Mouse (Mus musculus) small intestine, adult 2 months (tissue): ENCODE results near the gene Magi1. TPM values are rescaled to one million over a fixed set of nuclear protein-coding genes. Genes with fewer than 3 reads are reported as not detected.

Experiments
- H3K27ac ChIP-seq: fragments of 200-500 bp; 2 replicates; pipeline ENCODE4 v1.5.1; 2012; ENCODE audit warnings: low read depth, low read length, control low read depth, inconsistent platforms; ENCODE audit not compliant: insufficient read depth
- H3K27me3 ChIP-seq: fragments of 200-500 bp; 2 replicates; pipeline ENCODE4 v1.6.1; 2012; ENCODE audit warnings: mild to moderate bottlenecking, moderate library complexity, low read length, inconsistent platforms; ENCODE audit not compliant: control insufficient read depth, insufficient read depth
- H3K36me3 ChIP-seq: fragments of 200-500 bp; 2 replicates; pipeline ENCODE4 v1.6.1; 2012; ENCODE audit warnings: mild to moderate bottlenecking, low read length, control low read depth, inconsistent platforms; ENCODE audit not compliant: control insufficient read depth, insufficient read depth
- H3K4me1 ChIP-seq: fragments of 200-500 bp; 2 replicates; pipeline ENCODE4 v1.6.1; 2012; ENCODE audit warnings: low read length, inconsistent platforms, mixed read lengths; ENCODE audit not compliant: control insufficient read depth, insufficient read depth, insufficient read length
- H3K4me3 ChIP-seq: fragments of 200-500 bp; 2 replicates; pipeline ENCODE4 v1.5.1; 2012; ENCODE audit warnings: low read depth, mild to moderate bottlenecking, control low read depth, inconsistent platforms, low read length, moderate library complexity
- CTCF ChIP-seq: fragments of 200-500 bp; IDR thresholded peaks from 2 replicates; pipeline ENCODE4 v1.5.1; 2012; ENCODE audit warnings: low read depth, mild to moderate bottlenecking, control low read depth, inconsistent platforms, low read length, moderate library complexity, mixed read lengths; ENCODE audit not compliant: insufficient replicate concordance, insufficient read length; ENCODE audit errors: extremely low read depth
- POLR2A ChIP-seq: fragments of 200-500 bp; IDR thresholded peaks from 2 replicates; pipeline ENCODE4 v1.6.1; 2012; ENCODE audit warnings: low read depth, mild to moderate bottlenecking, control low read depth, inconsistent platforms, low read length, moderate library complexity
- WGBS: fragments of 180-500 bp; shearing (Covaris S2); methylation state at CpG from one replicate; pipeline ENCODE4 v1.1.7; 2018; 5-methylcytosine and 5-hydroxymethylcytosine counted together
- polyA plus RNA-seq: library from polyadenylated mRNA; depleted of rRNA; stranded (reverse); fragments of >200 nt; gene quantifications from 2 replicates; pipeline ENCODE4 v1.2.3, GENCODE M21; 2012

Gene Magi1
- polyA plus RNA-seq, 1 experiment, result 7.0 TPM

- H3K4me3 ChIP-seq, result no peak overlapping the region
- no peak overlapping the region for H3K27ac ChIP-seq
- no peaks in the 10 kb centered on the region for H3K27me3 ChIP-seq
- no peaks in the 10 kb centered on the region for H3K36me3 ChIP-seq
- TF ChIP-seq POLR2A (no peak), CTCF (no peak)
- H3K4me1 ChIP-seq, result no peaks in the 10 kb centered on the region
- WGBS, result 46% methylated on average over 1 of the region's 1 CpGs
Observed at GRCm38 (mm10) chr6:93961782-93962181, 321.9 kb downstream of the Magi1 start.

GRCm38 (mm10) chr6:93957172-93957571 is 326.5 kb downstream of the Magi1 start:
- TF ChIP-seq POLR2A (no peak), CTCF (no peak)
- Histone ChIP-seq H3K27ac (no peak overlapping the region), H3K27me3 (no peaks in the 10 kb centered on the region), H3K36me3 (no peaks in the 10 kb centered on the region), H3K4me1 (no peaks in the 10 kb centered on the region), H3K4me3 (no peak overlapping the region)
- 26% methylated on average over 2 of the region's 2 CpGs for WGBS

GRCm38 (mm10) chr6:93946612-93947011 is 337.1 kb downstream of the Magi1 start:
- no peak for TF ChIP-seq CTCF
- TF ChIP-seq POLR2A, result no peak

DNA sequence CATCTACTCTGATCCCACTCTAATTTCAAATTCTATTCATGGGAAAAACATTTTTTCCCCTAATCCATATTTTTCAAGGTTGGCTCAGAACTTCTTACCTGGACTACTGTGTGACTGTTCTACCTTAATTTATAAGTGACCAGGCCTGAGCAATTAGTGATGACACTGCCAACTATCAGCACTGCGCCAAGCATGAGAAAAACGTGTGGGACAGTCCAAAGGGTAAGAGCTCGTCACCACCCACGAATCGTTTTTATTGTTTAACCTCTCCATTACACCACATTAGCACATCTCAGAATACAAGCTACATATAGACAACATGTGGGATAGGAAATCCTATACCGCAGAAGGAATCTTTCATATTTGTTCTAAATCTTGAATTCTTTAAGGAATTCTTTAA is 347.4 kb downstream of the Magi1 start:
- Histone ChIP-seq H3K27ac (0 out of 2 replicates have a peak overlapping the region, but pooled peaks have one; percentile 7), H3K36me3 (no peaks in the 10 kb centered on the region), H3K4me3 (no peak overlapping the region), H3K4me1 (peaks cover 13% of the 10 kb centered on the region), H3K27me3 (no peaks in the 10 kb centered on the region)
- TF ChIP-seq POLR2A (no peak), CTCF (no peak)
- WGBS, result 40% methylated on average over 6 of the region's 6 CpGs

More at GRCm38 (mm10) chr6:93946612-93947011, 337.1 kb downstream of the Magi1 start:
- Histone ChIP-seq H3K4me3 (no peak overlapping the region), H3K27me3 (no peaks in the 10 kb centered on the region), H3K27ac (no peak overlapping the region), H3K36me3 (no peaks in the 10 kb centered on the region), H3K4me1 (peaks cover 1% of the 10 kb centered on the region; the same call in 1 of the 2 replicates)
- WGBS, result 88% methylated on average over 2 of the region's 2 CpGs

DNA sequence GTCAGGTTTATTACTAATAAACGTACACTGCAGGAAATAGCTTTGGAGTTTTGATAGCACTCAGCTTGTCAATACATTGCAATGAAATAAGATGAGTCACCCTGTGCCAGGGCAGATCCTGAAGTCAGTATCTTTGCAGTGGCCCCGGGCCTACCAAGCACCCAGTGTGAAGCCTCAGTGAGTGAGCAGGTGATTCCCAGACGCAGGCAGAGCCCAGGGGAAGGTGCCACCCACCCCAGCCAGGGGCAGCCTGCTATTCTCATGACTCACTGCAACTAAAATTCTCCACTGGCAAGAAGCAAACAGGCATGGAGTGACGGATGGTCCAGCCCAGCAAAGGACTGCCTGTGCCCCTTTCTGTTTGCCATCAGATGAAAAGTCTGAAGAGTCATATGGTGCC is 347.9 kb downstream of the Magi1 start:
- Histone ChIP-seq H3K27ac (0 out of 2 replicates have a peak overlapping the region, but pooled peaks have one; percentile 7), H3K27me3 (no peaks in the 10 kb centered on the region), H3K4me3 (no peak overlapping the region), H3K4me1 (peaks cover 13% of the 10 kb centered on the region), H3K36me3 (no peaks in the 10 kb centered on the region)
- WGBS, result 41% methylated on average over 4 of the region's 4 CpGs
- TF ChIP-seq POLR2A (no peak), CTCF (no peak)

- TF ChIP-seq CTCF, result no peak
- no peak for TF ChIP-seq POLR2A
- no peak overlapping the region for H3K4me3 ChIP-seq
- no peak overlapping the region for H3K27ac ChIP-seq
- WGBS, result 65% methylated on average over 2 of the region's 2 CpGs
- no peaks in the 10 kb centered on the region for H3K27me3 ChIP-seq
- peaks cover 13% of the 10 kb centered on the region for H3K4me1 ChIP-seq
- H3K36me3 ChIP-seq, result no peaks in the 10 kb centered on the region
Observed at GRCm38 (mm10) chr6:93934700-93935099, 349.0 kb downstream of the Magi1 start.

- Histone ChIP-seq H3K27me3 (no peaks in the 10 kb centered on the region), H3K4me3 (no peak overlapping the region), H3K36me3 (no peaks in the 10 kb centered on the region), H3K4me1 (no peaks in the 10 kb centered on the region), H3K27ac (no peak overlapping the region)
- 94% methylated on average over 2 of the region's 2 CpGs for WGBS
- TF ChIP-seq POLR2A, result no peak
- no peak for TF ChIP-seq CTCF
Observed at GRCm38 (mm10) chr6:93924568-93924967, 359.1 kb downstream of the Magi1 start.
